Mouse (Mus musculus): ENCODE results near the gene Tcf7l2. TPM values are rescaled to one million over a fixed set of nuclear protein-coding genes. Genes with fewer than 3 reads are reported as not detected.

The Tcf7l2 gene
- polyA plus RNA-seq, 1 experiment from 2014 or later, result 48.2 TPM

DNA sequence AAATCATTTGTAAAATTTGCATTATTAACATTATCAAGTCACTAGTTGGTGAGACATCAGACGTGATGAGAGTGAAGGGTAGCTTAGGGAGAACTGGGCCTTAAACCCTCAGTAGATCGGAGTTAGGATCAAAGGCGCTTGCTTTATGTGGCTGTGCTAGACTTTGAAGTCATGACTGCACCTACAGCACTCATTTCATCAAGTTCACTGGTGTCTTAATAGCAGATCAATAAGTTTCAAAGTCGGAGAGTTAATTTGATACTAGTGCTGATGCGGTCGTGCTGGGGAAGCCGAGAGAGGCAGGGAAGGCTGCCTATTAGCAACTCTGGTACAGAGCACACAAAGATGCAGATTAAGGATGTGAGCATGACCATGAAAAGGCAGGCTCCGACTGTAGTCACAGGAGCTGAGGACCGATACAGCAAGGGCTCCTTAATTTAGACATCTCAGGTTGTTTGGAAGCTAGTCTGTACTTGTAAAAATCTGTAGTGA is 150.1 kb downstream of the Tcf7l2 start:
- WGBS, result 81% methylated on average over 9 of the region's 9 CpGs
- Histone ChIP-seq H3K4me3 (no peak overlapping the region), H3K27ac (no peak overlapping the region), H3K36me3 (no peaks in the 10 kb centered on the region), H3K9ac (no peak overlapping the region), H3K9me3 (replicated peaks) (no peaks in the 10 kb centered on the region; the same call in 1 of the 2 replicates), H3K4me1 (replicated peaks) (peaks cover 18% of the 10 kb centered on the region), H3K4me2 (no peak overlapping the region), H3K27me3 (no peaks in the 10 kb centered on the region)
- no peak for ATAC-seq (replicated peaks; ENCODE audit: insufficient number of reproducible peaks, insufficient read depth, low FRiP score, low read depth)

- H3K4me2 ChIP-seq, result no peak overlapping the region
Measured at GRCm38 (mm10) chr19:55893557-55893956, 151.9 kb downstream of the Tcf7l2 start.

DNA sequence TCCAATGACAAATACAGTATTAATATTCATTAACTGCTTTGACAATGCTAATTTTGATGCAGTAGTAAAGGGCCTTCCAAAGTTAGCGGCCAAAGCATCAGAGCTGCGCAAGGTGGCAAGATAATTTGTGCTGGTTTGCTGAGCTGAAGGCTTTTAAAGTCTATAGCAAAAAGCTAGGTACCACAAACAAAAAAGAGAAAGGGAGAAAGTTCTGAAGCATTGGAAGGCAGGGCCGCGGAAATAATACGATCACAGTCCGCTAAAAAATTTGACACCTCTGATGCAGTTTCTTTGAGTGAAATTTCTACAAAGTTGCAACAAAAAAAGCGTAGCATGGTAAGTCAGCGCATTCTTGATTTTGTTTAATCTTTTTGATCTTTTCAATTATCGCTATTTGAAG is 152.8 kb downstream of the Tcf7l2 start:
- peaks cover 18% of the 10 kb centered on the region for H3K4me1 ChIP-seq (replicated peaks)
- 84% methylated on average over 9 of the region's 9 CpGs for WGBS
- H3K9me3 ChIP-seq (replicated peaks), result no peaks in the 10 kb centered on the region
- H3K4me3 ChIP-seq, result no peak overlapping the region
- no peaks in the 10 kb centered on the region for H3K27me3 ChIP-seq
- H3K4me2 ChIP-seq, result no peak overlapping the region
- no peak for ATAC-seq (replicated peaks; ENCODE audit: insufficient number of reproducible peaks, insufficient read depth, low FRiP score, low read depth)
- no peaks in the 10 kb centered on the region for H3K36me3 ChIP-seq
- no peak overlapping the region for H3K27ac ChIP-seq
- H3K9ac ChIP-seq, result no peak overlapping the region

More at GRCm38 (mm10) chr19:55893557-55893956, 151.9 kb downstream of the Tcf7l2 start:
- ATAC-seq (replicated peaks; ENCODE audit: insufficient number of reproducible peaks, insufficient read depth, low FRiP score, low read depth), result no peak
- WGBS, result 85% methylated on average over 11 of the region's 11 CpGs
- Histone ChIP-seq H3K9me3 (replicated peaks) (no peaks in the 10 kb centered on the region), H3K36me3 (no peaks in the 10 kb centered on the region), H3K4me1 (replicated peaks) (peaks cover 18% of the 10 kb centered on the region), H3K9ac (no peak overlapping the region), H3K27ac (no peak overlapping the region), H3K4me3 (no peak overlapping the region), H3K27me3 (no peaks in the 10 kb centered on the region)

- under 1% methylated on average over 27 of the region's 27 CpGs for WGBS
- peak overlapping the region; percentile 43 for H3K4me3 ChIP-seq
- H3K4me2 ChIP-seq, result peak overlapping the region; percentile 73
- no peak overlapping the region for H3K27ac ChIP-seq
- no peaks in the 10 kb centered on the region for H3K36me3 ChIP-seq
- peak overlapping the region; percentile 54 for H3K9ac ChIP-seq
- peaks cover 21% of the 10 kb centered on the region for H3K4me1 ChIP-seq (replicated peaks)
- H3K9me3 ChIP-seq (replicated peaks), result no peaks in the 10 kb centered on the region
- 0 out of 2 replicates have a peak, but pooled peaks have one; percentile 72 for ATAC-seq (replicated peaks; ENCODE audit: insufficient number of reproducible peaks, insufficient read depth, low FRiP score, low read depth)
- no peaks in the 10 kb centered on the region for H3K27me3 ChIP-seq
Measured at GRCm38 (mm10) chr19:55895317-55895716, 153.7 kb downstream of the Tcf7l2 start.

DNA sequence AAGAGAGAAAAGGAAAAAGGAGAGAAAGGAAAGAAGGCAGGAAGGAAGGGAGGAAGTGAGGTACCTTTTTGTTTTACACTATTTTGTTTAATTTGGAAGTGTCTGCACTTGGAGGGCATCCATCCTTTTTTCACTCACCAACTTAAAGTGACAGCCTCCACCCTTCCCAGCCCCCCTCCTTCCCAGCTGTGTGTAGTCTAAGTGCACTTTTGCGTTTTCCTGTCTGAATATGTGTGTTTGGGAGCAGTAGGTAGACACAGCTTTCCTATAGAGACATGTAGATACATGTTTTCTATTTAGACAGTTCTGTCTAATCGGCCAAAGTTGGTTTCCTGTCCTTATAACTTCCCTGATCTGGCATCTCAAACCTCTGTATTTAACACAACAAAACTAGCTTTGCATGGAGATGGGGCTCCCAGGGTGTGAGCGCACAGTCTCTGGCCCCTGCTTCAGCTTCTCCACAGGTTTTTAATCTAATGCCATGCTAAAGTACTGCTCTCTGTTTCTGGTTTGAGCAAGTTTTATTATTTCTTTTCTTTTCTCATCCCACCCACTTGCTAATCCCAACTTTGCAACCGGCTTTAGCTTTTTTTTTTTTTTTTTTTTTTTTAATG is 154.3 kb downstream of the Tcf7l2 start:
- Histone ChIP-seq H3K4me2 (peak overlapping the region; percentile 73), H3K4me1 (replicated peaks) (peaks cover 21% of the 10 kb centered on the region), H3K36me3 (no peaks in the 10 kb centered on the region), H3K27me3 (no peaks in the 10 kb centered on the region), H3K27ac (no peak overlapping the region), H3K9ac (peak overlapping the region; percentile 54; the same call in 1 of the 2 replicates), H3K4me3 (peak overlapping the region; percentile 43), H3K9me3 (replicated peaks) (no peaks in the 10 kb centered on the region)
- ATAC-seq (replicated peaks; ENCODE audit: insufficient number of reproducible peaks, insufficient read depth, low FRiP score, low read depth), result no peak
- 34% methylated on average over 4 of the region's 4 CpGs for whole genome bisulfite sequencing

DNA sequence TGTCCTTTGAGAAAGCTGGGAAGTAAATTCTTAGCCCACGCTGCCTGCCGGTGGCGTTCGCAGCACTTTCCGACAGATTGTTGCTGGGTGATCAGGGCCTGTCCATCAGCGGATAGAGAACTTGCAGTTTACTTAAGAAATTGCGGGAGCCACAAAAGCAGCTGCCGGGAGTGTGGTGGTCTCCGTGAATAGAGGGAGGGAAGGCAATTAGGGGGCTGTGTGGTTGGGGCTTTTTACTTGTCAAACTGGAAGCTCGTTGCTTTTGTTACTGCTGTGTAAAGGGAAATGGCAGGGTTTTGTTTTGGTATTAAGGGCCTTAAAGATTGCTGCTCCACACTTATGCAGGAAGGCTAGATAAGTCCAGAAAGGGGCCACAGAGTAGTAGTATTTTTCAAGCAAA is 155.0 kb downstream of the Tcf7l2 start:
- Histone ChIP-seq H3K9me3 (replicated peaks) (no peaks in the 10 kb centered on the region), H3K27me3 (no peaks in the 10 kb centered on the region), H3K4me1 (replicated peaks) (peaks cover 21% of the 10 kb centered on the region), H3K27ac (no peak overlapping the region), H3K9ac (no peak overlapping the region), H3K4me2 (0 out of 2 replicates have a peak overlapping the region, but pooled peaks have one; percentile 7), H3K36me3 (no peaks in the 10 kb centered on the region), H3K4me3 (no peak overlapping the region)
- ATAC-seq (replicated peaks; ENCODE audit: insufficient number of reproducible peaks, insufficient read depth, low FRiP score, low read depth), result no peak
- WGBS, result 46% methylated on average over 10 of the region's 10 CpGs

- Histone ChIP-seq H3K4me1 (replicated peaks) (peaks cover 4% of the 10 kb centered on the region; the same call in 1 of the 2 replicates), H3K4me2 (no peak overlapping the region), H3K9me3 (replicated peaks) (no peaks in the 10 kb centered on the region), H3K4me3 (no peak overlapping the region), H3K36me3 (no peaks in the 10 kb centered on the region), H3K27me3 (no peaks in the 10 kb centered on the region), H3K27ac (no peak overlapping the region), H3K9ac (no peak overlapping the region)
- ATAC-seq (replicated peaks; ENCODE audit: insufficient number of reproducible peaks, insufficient read depth, low FRiP score, low read depth), result no peak
- 89% methylated on average over 12 of the region's 12 CpGs for WGBS
Measured at GRCm38 (mm10) chr19:55902573-55903385, 161.2 kb downstream of the Tcf7l2 start.

GRCm38 (mm10) chr19:55909039-55909438 is 167.4 kb downstream of the Tcf7l2 start:
- Histone ChIP-seq H3K9me3 (replicated peaks) (no peaks in the 10 kb centered on the region), H3K36me3 (peaks cover 36% of the 10 kb centered on the region), H3K9ac (no peak overlapping the region), H3K4me3 (no peak overlapping the region), H3K4me2 (no peak overlapping the region), H3K27ac (no peak overlapping the region), H3K4me1 (replicated peaks) (no peaks in the 10 kb centered on the region), H3K27me3 (no peaks in the 10 kb centered on the region)
- no peak; the same call in 1 of the 2 replicates for ATAC-seq (replicated peaks; ENCODE audit: insufficient number of reproducible peaks, insufficient read depth, low FRiP score, low read depth)
- WGBS, result 71% methylated on average over 7 of the region's 7 CpGs

GRCm38 (mm10) chr19:55911941-55912340 is 170.3 kb downstream of the Tcf7l2 start:
- Histone ChIP-seq H3K9ac (no peak overlapping the region), H3K4me3 (no peak overlapping the region), H3K4me2 (no peak overlapping the region), H3K36me3 (peaks cover 36% of the 10 kb centered on the region), H3K27me3 (no peaks in the 10 kb centered on the region), H3K9me3 (replicated peaks) (no peaks in the 10 kb centered on the region), H3K4me1 (replicated peaks) (no peaks in the 10 kb centered on the region), H3K27ac (no peak overlapping the region)
- ATAC-seq (replicated peaks; ENCODE audit: insufficient number of reproducible peaks, insufficient read depth, low FRiP score, low read depth), result no peak
- WGBS, result 95% methylated on average over 8 of the region's 8 CpGs

DNA sequence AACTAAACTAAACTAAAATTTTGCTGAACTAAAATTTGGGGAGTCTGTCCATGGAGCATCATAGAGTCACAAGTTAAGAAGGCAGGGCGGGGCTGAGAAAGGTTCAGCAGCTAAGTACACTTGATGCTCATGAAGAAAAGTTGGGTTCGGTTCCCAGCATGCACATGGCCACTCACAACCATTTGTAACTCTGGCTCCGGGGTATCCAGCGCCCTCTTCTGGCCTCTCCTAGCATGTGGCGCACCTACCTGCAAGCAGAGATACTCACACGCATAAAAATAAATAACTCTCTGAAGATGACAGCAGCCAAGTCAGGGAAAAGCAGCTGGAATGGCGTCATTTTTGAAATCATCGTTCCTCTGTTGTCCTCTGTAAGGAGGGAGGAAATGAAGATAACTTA is 171.2 kb downstream of the Tcf7l2 start:
- WGBS, result 92% methylated on average over 8 of the region's 8 CpGs
- Histone ChIP-seq H3K4me3 (no peak overlapping the region), H3K36me3 (peaks cover 42% of the 10 kb centered on the region), H3K27ac (no peak overlapping the region), H3K27me3 (no peaks in the 10 kb centered on the region), H3K9me3 (replicated peaks) (no peaks in the 10 kb centered on the region), H3K4me1 (replicated peaks) (no peaks in the 10 kb centered on the region), H3K9ac (no peak overlapping the region), H3K4me2 (no peak overlapping the region)
- no peak for ATAC-seq (replicated peaks; ENCODE audit: insufficient number of reproducible peaks, insufficient read depth, low FRiP score, low read depth)

DNA sequence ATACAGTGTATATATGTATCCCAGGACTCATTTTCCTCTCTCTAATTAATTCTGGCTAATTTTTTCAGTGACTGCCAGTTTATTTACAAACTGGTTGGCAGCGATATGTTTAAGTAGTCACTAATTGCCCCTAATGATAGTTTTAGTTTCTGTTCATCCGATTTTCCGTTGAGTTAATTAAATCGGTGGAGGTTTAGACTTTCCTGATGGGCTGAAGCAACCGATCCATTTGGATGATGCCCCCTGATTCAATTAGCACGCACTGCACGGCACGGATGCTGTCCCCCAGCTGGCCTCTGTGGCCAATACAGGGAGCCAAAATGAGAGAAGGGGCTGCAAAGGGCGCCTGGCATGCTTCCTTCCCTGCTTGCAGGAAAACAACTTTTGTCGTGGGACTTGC is 172.0 kb downstream of the Tcf7l2 start:
- Histone ChIP-seq H3K4me1 (replicated peaks) (no peaks in the 10 kb centered on the region), H3K4me2 (no peak overlapping the region), H3K36me3 (peaks cover 43% of the 10 kb centered on the region), H3K27ac (no peak overlapping the region), H3K4me3 (no peak overlapping the region), H3K27me3 (no peaks in the 10 kb centered on the region), H3K9ac (no peak overlapping the region), H3K9me3 (replicated peaks) (no peaks in the 10 kb centered on the region)
- WGBS, result 86% methylated on average over 10 of the region's 10 CpGs
- no peak for ATAC-seq (replicated peaks; ENCODE audit: insufficient number of reproducible peaks, insufficient read depth, low FRiP score, low read depth)

All from heart, embryonic 15.5 days (tissue).